Mouse (Mus musculus) forebrain, embryonic 10.5 days (tissue): ENCODE results near the gene Tspan18. TPM values are rescaled to one million over a fixed set of nuclear protein-coding genes. Genes with fewer than 3 reads are reported as not detected.

Source experiments
- DNase-seq: peaks from one replicate; pipeline ENCODE4 v3.0.0-alpha.2; 2017; ENCODE audit warnings: low spot score; ENCODE audit errors: extremely low spot score
- H3K27ac ChIP-seq: fragments of 300-500 bp; sonication (generic); 2 replicates; pipeline ENCODE4 v1.5.1; 2016; ENCODE audit warnings: mild to moderate bottlenecking
- H3K27me3 ChIP-seq: fragments of 300-500 bp; sonication (generic); 2 replicates; pipeline ENCODE4 v1.6.1; 2016; ENCODE audit warnings: mild to moderate bottlenecking; ENCODE audit not compliant: poor library complexity, severe bottlenecking
- H3K36me3 ChIP-seq: fragments of 300-500 bp; sonication (generic); replicated peaks from 2 replicates; pipeline ENCODE4 v1.6.1; 2016; ENCODE audit warnings: mild to moderate bottlenecking, moderate library complexity
- H3K4me1 ChIP-seq: fragments of 300-500 bp; sonication (generic); 2 replicates; pipeline ENCODE4 v1.6.1; 2016
- H3K4me3 ChIP-seq: fragments of 300-500 bp; sonication (generic); 2 replicates; pipeline ENCODE4 v1.5.1; 2016; ENCODE audit warnings: mild to moderate bottlenecking, moderate library complexity
- H3K9me3 ChIP-seq: fragments of 300-500 bp; sonication (generic); 2 replicates; pipeline ENCODE4 v1.6.1; 2016; ENCODE audit warnings: mild to moderate bottlenecking, moderate library complexity
- WGBS: fragments of 180-500 bp; shearing (Covaris S2); methylation state at CpG from one replicate; pipeline ENCODE4 v1.1.7; 2016; 5-methylcytosine and 5-hydroxymethylcytosine counted together
- polyA plus RNA-seq: library from polyadenylated mRNA; unstranded; fragments of >200 nt; fragmentation: Nextera tagmentation; extraction: Ambion mirVana; gene quantifications from 2 replicates; pipeline ENCODE4 v1.2.1, GENCODE M21; 2016

Gene Tspan18
- 30.1 and 31.4 TPM in 2 replicates for polyA plus RNA-seq

DNA sequence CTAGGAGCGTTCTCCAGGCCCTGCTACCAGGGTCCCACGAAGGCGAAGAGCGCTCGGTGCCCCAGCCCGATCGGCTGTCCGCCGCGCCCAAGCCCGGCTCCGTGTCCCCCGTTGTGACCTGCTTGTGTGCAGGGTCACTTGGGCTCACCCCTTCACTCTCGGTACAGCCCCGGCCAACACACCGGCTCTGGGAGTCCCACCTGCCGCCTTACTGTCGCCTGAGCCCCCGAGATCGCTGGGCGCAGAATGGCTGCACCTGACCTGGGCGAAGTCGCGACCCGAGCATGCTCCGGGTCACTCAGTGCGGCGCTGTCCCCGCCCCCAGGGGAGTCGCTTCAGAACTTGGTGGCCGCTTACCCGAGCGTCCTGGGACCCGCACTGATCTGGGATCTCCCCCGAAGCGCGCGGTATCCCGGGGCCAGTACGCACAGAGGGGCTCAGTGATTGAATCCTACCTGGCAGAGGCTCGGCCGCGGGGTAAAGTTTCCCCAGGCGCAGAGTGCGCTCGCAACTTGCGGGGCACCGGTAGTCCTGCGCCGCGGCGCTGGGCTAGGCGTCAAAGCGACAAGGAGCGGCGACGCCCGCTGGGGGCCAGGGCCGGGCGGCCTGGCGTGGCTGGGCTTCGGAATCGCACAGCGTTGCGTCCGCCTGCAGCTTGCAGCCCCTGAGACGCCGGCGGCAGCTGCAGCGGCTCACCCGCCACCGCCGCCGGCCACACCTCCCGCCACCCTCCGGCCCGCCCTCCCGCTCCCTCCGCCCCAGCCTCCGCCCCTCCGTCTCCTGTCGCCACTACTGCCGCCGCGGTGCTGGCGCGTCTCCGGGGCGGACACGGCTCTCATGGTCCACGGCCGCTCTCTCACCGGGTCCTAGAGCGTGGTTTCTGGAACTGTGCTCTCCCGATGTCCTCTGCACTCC is at the start of gene Tspan18:
TSS of gene Tspan18 (minus strand) at position 689 of the 915 bp plus-strand sequence.
- Histone ChIP-seq H3K9me3 (no peaks in the 10 kb centered on the region), H3K27ac (peak within 1 kb of the TSS; percentile 93), H3K4me1 (peaks cover 68% of the 10 kb centered on the region), H3K36me3 (peaks cover 24% of the 10 kb centered on the region), H3K4me3 (peak within 1 kb of the TSS; percentile 87), H3K27me3 (peaks cover 20% of the 10 kb centered on the region)
- peak; percentile 84 for DNase-seq
- WGBS = under 1% methylated on average over 94 of the region's 95 CpGs

- WGBS = 95% methylated on average over 5 of the region's 5 CpGs
- H3K9me3 ChIP-seq = no peaks in the 10 kb centered on the region
- no peak overlapping the region for H3K4me3 ChIP-seq
These were observed 49.5 kb upstream of the Tspan18 start for GRCm38 (mm10) chr2:93383831-93384230.

DNA sequence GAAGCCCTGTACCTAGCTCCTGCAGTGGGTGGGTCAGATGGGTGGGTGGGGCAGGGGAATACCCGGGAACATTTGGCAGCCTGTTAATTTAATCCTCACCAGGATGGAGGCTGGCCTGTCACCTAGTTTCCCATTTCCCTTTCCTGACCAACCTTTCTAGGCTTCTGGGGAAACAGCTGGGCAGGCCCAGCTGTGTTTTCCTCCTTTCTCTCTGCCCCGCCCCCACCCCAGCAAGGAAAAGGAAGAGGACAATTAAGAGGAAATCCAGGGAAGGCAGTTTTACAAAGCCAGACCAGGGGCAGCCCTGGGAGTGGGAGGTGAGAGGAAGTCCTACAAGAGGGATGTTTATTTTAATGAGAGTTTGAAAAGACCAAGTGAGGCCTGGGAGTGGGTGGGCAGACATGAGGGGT is 46.4 kb upstream of the Tspan18 start:
- H3K4me1 ChIP-seq = peaks cover 34% of the 10 kb centered on the region
- no peaks in the 10 kb centered on the region for H3K36me3 ChIP-seq
- 38% methylated on average over 2 of the region's 2 CpGs for WGBS
- H3K27me3 ChIP-seq = no peaks in the 10 kb centered on the region
- peaks cover 3% of the 10 kb centered on the region; the same call in 1 of the 2 replicates for H3K9me3 ChIP-seq
- H3K27ac ChIP-seq = 0 out of 2 replicates have a peak overlapping the region, but pooled peaks have one; percentile 9
- no peak for DNase-seq
- no peak overlapping the region for H3K4me3 ChIP-seq

More at GRCm38 (mm10) chr2:93383831-93384230, 49.5 kb upstream of the Tspan18 start:
- H3K36me3 ChIP-seq = no peaks in the 10 kb centered on the region
- H3K27me3 ChIP-seq = peaks cover 8% of the 10 kb centered on the region
- no peak overlapping the region for H3K27ac ChIP-seq
- peaks cover 22% of the 10 kb centered on the region for H3K4me1 ChIP-seq
- DNase-seq = no peak

DNA sequence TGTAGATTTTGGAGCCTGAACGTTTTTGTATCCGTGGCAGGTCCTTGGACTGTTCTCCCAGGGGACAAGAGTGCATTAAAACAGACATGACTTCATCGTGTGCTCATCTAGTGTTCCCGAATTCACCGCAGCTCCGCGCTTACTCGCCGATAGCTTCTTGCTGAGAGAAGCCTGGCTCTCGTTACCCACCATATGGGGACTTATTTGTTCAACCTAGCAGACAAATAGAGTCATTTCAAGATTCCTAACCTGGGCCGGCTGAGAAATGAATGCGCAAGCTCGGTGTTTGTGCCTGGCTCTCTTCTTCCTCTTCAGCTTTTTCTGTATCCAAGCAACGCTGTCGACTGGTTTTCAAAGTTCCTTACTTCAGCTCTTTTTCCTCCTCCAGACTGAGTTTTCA is 43.5 kb upstream of the Tspan18 start:
- H3K27me3 ChIP-seq = no peaks in the 10 kb centered on the region
- no peak overlapping the region for H3K4me3 ChIP-seq
- WGBS = 69% methylated on average over 15 of the region's 15 CpGs
- H3K36me3 ChIP-seq = no peaks in the 10 kb centered on the region
- H3K9me3 ChIP-seq = peaks cover 3% of the 10 kb centered on the region; the same call in 1 of the 2 replicates
- DNase-seq = no peak
- peaks cover 34% of the 10 kb centered on the region for H3K4me1 ChIP-seq
- no peak overlapping the region for H3K27ac ChIP-seq

DNA sequence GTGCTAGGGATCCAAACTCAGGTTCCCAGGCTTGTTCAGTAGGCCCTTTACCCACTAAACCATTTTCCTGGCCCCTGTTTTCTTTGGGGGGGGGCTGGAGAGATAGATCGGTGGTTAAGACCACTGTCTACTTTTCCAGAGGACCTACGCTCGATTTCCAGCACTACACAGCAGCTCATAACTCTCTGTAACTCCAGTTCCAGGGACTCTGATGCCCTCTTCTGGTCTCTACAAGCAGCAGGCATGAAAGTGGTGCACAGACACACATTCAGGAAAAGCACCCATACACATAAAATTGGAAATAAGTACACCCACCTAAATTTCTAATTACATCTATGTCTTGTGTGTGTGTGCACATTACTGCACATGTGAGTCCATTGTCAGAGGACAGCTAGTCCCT is 42.9 kb upstream of the Tspan18 start:
- H3K4me1 ChIP-seq = peaks cover 37% of the 10 kb centered on the region
- H3K9me3 ChIP-seq = peaks cover 3% of the 10 kb centered on the region; the same call in 1 of the 2 replicates
- H3K27ac ChIP-seq = no peak overlapping the region
- 94% methylated on average over 3 of the region's 3 CpGs for WGBS
- no peak overlapping the region for H3K4me3 ChIP-seq
- H3K27me3 ChIP-seq = no peaks in the 10 kb centered on the region
- H3K36me3 ChIP-seq = no peaks in the 10 kb centered on the region
- DNase-seq = no peak

GRCm38 (mm10) chr2:93372872-93373271 is 38.6 kb upstream of the Tspan18 start:
- Histone ChIP-seq H3K9me3 (peaks cover 3% of the 10 kb centered on the region; the same call in 1 of the 2 replicates), H3K4me3 (no peak overlapping the region), H3K27me3 (no peaks in the 10 kb centered on the region), H3K4me1 (peaks cover 31% of the 10 kb centered on the region), H3K36me3 (no peaks in the 10 kb centered on the region), H3K27ac (0 out of 2 replicates have a peak overlapping the region, but pooled peaks have one; percentile 53)
- DNase-seq = no peak
- 98% methylated on average over 10 of the region's 10 CpGs for WGBS

DNA sequence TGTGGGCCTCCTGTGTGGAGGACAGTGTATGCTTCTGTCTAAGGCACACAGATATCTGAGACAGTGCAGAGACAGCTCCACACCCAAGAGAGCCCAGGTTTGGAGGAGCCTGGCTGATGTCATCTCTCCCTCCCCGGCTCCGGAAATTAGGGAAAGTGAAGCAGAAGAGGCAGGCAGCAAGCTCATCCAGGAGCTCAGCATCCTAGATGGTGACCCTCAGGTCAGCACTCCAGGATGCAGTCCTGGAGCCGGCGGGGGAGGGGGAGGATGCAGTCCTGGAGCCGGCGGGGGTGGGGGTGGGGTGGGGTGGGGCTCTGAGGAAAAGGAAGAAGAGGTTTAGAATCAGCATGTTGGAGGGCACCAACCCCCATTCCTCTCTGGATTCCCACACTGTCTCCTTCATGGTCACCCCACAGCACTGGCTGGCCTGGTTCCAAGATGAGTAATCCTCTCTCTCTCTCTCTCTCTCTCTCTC is 37.8 kb upstream of the Tspan18 start:
- Histone ChIP-seq H3K4me1 (peaks cover 33% of the 10 kb centered on the region), H3K9me3 (peaks cover 2% of the 10 kb centered on the region; the same call in 1 of the 2 replicates), H3K36me3 (no peaks in the 10 kb centered on the region), H3K4me3 (no peak overlapping the region), H3K27ac (peak overlapping the region; percentile 53; the same call in 1 of the 2 replicates), H3K27me3 (no peaks in the 10 kb centered on the region)
- DNase-seq = no peak
- WGBS = 22% methylated on average over 4 of the region's 6 CpGs

- 82% methylated on average over 8 of the region's 8 CpGs for WGBS
- H3K4me1 ChIP-seq = peaks cover 49% of the 10 kb centered on the region
- no peaks in the 10 kb centered on the region for H3K9me3 ChIP-seq
- no peak overlapping the region for H3K27ac ChIP-seq
- no peaks in the 10 kb centered on the region for H3K36me3 ChIP-seq
- no peak overlapping the region for H3K4me3 ChIP-seq
- H3K27me3 ChIP-seq = no peaks in the 10 kb centered on the region
- DNase-seq = no peak
These were observed 34.6 kb upstream of the Tspan18 start for GRCm38 (mm10) chr2:93368954-93369353.

DNA sequence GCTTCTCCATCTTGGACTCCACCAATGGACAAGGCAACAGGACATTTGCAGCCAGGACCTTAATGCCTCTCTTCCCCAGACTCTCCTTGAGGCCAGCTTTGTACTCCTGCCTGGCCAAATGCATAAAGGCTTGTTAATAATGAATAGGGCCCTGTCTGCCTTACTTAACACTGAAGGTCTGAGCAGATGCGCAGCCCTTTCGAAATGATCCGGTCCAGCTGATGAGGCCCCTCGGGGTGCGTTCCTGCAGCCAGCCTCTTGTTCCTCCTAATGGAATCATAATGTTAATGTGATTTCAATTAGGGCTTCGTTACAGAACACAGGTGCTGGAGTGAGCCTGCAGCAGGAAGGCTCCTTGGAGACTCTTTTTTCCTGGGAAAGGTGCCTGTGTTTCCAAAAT is 33.7 kb upstream of the Tspan18 start:
- H3K9me3 ChIP-seq = no peaks in the 10 kb centered on the region
- H3K27me3 ChIP-seq = no peaks in the 10 kb centered on the region
- no peak overlapping the region for H3K4me3 ChIP-seq
- DNase-seq = no peak
- peak overlapping the region; percentile 54 for H3K27ac ChIP-seq
- peaks cover 49% of the 10 kb centered on the region for H3K4me1 ChIP-seq
- 50% methylated on average over 6 of the region's 6 CpGs for WGBS
- H3K36me3 ChIP-seq = no peaks in the 10 kb centered on the region

DNA sequence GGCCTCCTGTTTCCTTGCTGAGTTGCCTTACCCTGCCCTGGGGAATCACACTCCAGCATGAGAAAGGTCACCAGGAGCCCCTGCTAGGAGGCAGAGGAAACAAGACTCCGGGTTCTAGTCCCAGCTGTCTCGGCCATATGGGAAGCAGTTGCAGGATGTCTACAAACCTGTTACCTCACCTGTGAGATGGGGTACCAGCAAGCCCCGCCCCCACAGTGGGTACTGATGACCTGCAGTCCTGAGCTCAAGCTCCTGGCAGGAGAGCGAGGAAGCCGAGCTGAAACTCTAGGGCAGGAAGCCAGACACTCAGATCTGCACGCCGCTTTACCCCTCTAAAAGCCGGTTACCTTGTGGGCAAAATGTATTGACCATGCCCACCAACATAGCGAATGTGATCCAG is 31.1 kb upstream of the Tspan18 start:
- Histone ChIP-seq H3K4me3 (no peak overlapping the region), H3K27ac (no peak overlapping the region), H3K27me3 (no peaks in the 10 kb centered on the region), H3K9me3 (no peaks in the 10 kb centered on the region), H3K36me3 (no peaks in the 10 kb centered on the region), H3K4me1 (peaks cover 44% of the 10 kb centered on the region)
- no peak for DNase-seq
- 77% methylated on average over 9 of the region's 9 CpGs for WGBS

GRCm38 (mm10) chr2:93364951-93365350 is 30.6 kb upstream of the Tspan18 start:
- H3K4me1 ChIP-seq = peaks cover 44% of the 10 kb centered on the region
- peak overlapping the region; percentile 2; the same call in 1 of the 2 replicates for H3K27ac ChIP-seq
- no peaks in the 10 kb centered on the region for H3K9me3 ChIP-seq
- WGBS = 69% methylated on average over 2 of the region's 2 CpGs
- H3K36me3 ChIP-seq = no peaks in the 10 kb centered on the region
- DNase-seq = no peak
- no peak overlapping the region for H3K4me3 ChIP-seq
- no peaks in the 10 kb centered on the region for H3K27me3 ChIP-seq

GRCm38 (mm10) chr2:93361454-93361853 is 27.1 kb upstream of the Tspan18 start:
- WGBS = 28% methylated on average over 5 of the region's 5 CpGs
- no peaks in the 10 kb centered on the region for H3K36me3 ChIP-seq
- peaks cover 35% of the 10 kb centered on the region for H3K4me1 ChIP-seq
- no peak for DNase-seq
- H3K4me3 ChIP-seq = no peak overlapping the region
- peaks cover 3% of the 10 kb centered on the region; the same call in 1 of the 2 replicates for H3K27me3 ChIP-seq
- no peaks in the 10 kb centered on the region for H3K9me3 ChIP-seq
- H3K27ac ChIP-seq = no peak overlapping the region

- H3K27ac ChIP-seq = no peak overlapping the region
- no peaks in the 10 kb centered on the region for H3K9me3 ChIP-seq
- H3K4me3 ChIP-seq = no peak overlapping the region
- no peaks in the 10 kb centered on the region for H3K36me3 ChIP-seq
- WGBS = 82% methylated on average over 6 of the region's 6 CpGs
- H3K27me3 ChIP-seq = peaks cover 3% of the 10 kb centered on the region; the same call in 1 of the 2 replicates
- DNase-seq = no peak
- H3K4me1 ChIP-seq = peaks cover 39% of the 10 kb centered on the region
These were observed 26.0 kb upstream of the Tspan18 start for GRCm38 (mm10) chr2:93360310-93360709.
